Mouse (Mus musculus) spleen, adult 2 months (tissue): Measurements from ENCODE around the gene Spsb1. TPM values are rescaled to one million over a fixed set of nuclear protein-coding genes. Genes with fewer than 3 reads are reported as not detected.

Source experiments
- DNase-seq, 2 experiments: peaks; one replicate each; pipeline versions ENCODE4 v3.0.0 to v3.0.0-alpha.2; 2012 to 2021; ENCODE audit warnings: low spot score in 2 of 2, low read depth in 1 of 2
- H3K27ac ChIP-seq: fragments of 200-500 bp; 2 replicates; pipeline ENCODE4 v1.5.1; 2012; ENCODE audit warnings: low read length, inconsistent platforms; ENCODE audit not compliant: insufficient read depth
- H3K27me3 ChIP-seq: fragments of 200-500 bp; 2 replicates; pipeline ENCODE4 v1.6.1; 2012; ENCODE audit warnings: mild to moderate bottlenecking, moderate library complexity, low read length, inconsistent platforms; ENCODE audit not compliant: control insufficient read depth, insufficient read depth
- H3K36me3 ChIP-seq: fragments of 200-500 bp; 2 replicates; pipeline ENCODE4 v1.6.1; 2012; ENCODE audit warnings: mild to moderate bottlenecking, low read length, inconsistent platforms; ENCODE audit not compliant: control insufficient read depth, insufficient read depth
- H3K4me1 ChIP-seq: fragments of 200-500 bp; 2 replicates; pipeline ENCODE4 v1.6.1; 2011; ENCODE audit warnings: inconsistent platforms; ENCODE audit not compliant: control insufficient read depth, insufficient read depth, insufficient read length
- H3K4me3 ChIP-seq: fragments of 200-500 bp; 2 replicates; pipeline ENCODE4 v1.5.1; 2011; ENCODE audit warnings: mild to moderate bottlenecking, inconsistent platforms; ENCODE audit not compliant: insufficient read depth, insufficient read length; ENCODE audit errors: extremely low read depth
- CTCF ChIP-seq: fragments of 200-500 bp; IDR thresholded peaks from 2 replicates; pipeline ENCODE4 v1.5.1; 2011; ENCODE audit warnings: mild to moderate bottlenecking, inconsistent platforms; ENCODE audit not compliant: insufficient read depth, insufficient read length, insufficient replicate concordance; ENCODE audit errors: extremely low read depth
- POLR2A ChIP-seq: fragments of 200-500 bp; IDR thresholded peaks from 2 replicates; pipeline ENCODE4 v1.6.1; 2011; ENCODE audit warnings: low read depth, low read length, inconsistent platforms
- WGBS: fragments of 180-500 bp; shearing (Covaris S2); methylation state at CpG from one replicate; pipeline ENCODE4 v1.1.7; 2018; 5-methylcytosine and 5-hydroxymethylcytosine counted together
- polyA plus RNA-seq: library from polyadenylated mRNA; depleted of rRNA; stranded (reverse); fragments of >200 nt; gene quantifications from 2 replicates; pipeline ENCODE4 v1.2.3, GENCODE M21; 2012

Spsb1 gene
- polyA plus RNA-seq, 1 experiment = 5.9 TPM

DNA sequence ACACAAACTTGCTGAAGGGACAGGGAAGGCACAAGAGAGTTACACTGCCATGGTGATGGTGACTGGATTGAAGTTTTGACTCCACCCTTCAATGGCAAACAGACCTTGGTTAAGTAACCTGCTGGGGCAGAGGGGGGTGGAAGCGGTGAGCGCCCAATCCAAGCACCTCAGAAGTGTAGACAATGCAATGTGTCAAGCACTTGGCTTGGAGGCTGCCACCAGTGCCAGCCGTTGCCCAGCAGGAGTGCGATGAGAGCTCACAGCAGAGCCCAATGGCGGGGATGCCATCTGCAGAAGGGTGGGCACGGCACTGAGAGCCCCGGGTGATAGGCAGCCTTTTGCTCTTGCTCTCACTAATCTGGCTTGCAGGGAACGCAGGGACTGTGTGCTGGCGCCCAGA is 2.6 kb downstream of the Spsb1 start:
- no peaks in the 10 kb centered on the region for H3K27me3 ChIP-seq
- H3K4me1 ChIP-seq = no peaks in the 10 kb centered on the region; the same call in none of the 2 replicates
- TF ChIP-seq CTCF (no peak), POLR2A (no peak)
- H3K27ac ChIP-seq = no peak overlapping the region
- H3K4me3 ChIP-seq = no peak overlapping the region
- WGBS = 92% methylated on average over 9 of the region's 9 CpGs
- DNase-seq = no peak
- no peaks in the 10 kb centered on the region for H3K36me3 ChIP-seq

DNA sequence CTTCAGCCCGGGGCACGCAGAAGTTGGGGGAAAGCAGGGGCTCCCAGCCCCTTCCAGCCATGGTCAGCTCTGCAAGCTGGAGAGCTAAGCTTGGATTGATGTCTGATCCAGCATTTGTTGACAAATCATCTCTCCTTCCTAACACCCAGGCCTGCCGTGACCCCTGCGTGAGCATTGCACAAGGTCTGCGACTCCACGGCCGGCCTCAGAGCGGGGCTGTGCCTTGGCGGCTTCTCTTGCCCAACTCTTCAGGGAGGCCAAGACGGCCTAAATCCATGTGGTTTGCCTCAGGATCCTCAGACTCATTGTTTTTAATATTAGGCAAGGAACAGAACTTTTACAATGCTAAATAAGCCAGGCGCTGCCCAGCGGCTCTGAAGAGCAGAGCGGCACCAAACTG is 3.6 kb downstream of the Spsb1 start:
- H3K36me3 ChIP-seq = no peaks in the 10 kb centered on the region
- TF ChIP-seq POLR2A = no peak
- no peak for TF ChIP-seq CTCF
- H3K27me3 ChIP-seq = no peaks in the 10 kb centered on the region
- no peaks in the 10 kb centered on the region; the same call in none of the 2 replicates for H3K4me1 ChIP-seq
- no peak overlapping the region for H3K4me3 ChIP-seq
- WGBS = 93% methylated on average over 13 of the region's 13 CpGs
- no peak for DNase-seq
- H3K27ac ChIP-seq = no peak overlapping the region

DNA sequence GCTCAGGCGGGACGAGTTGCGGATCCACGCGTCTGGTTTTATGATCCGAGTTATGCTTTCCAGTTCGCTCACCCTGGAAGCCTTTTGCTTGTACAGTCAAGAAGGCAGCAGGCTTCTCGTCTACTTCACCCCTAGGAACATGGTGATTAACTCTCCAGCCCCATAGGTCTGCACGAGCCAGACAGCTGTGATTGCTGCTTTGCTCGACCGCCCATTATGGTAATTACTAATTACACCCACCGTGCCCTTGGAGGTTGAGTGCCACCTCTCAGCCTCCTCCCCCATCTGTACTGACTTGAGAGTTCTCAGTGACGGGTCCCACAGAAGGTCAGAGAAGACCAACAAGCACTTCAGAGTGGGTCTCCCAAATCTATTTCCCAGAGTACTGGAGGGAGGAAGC is 5.2 kb downstream of the Spsb1 start:
- no peak overlapping the region for H3K4me3 ChIP-seq
- no peak for TF ChIP-seq POLR2A
- no peak for TF ChIP-seq CTCF
- H3K4me1 ChIP-seq = no peaks in the 10 kb centered on the region; the same call in none of the 2 replicates
- no peaks in the 10 kb centered on the region for H3K27me3 ChIP-seq
- 83% methylated on average over 13 of the region's 13 CpGs for WGBS
- DNase-seq = no peak
- H3K27ac ChIP-seq = no peak overlapping the region
- no peaks in the 10 kb centered on the region for H3K36me3 ChIP-seq

DNA sequence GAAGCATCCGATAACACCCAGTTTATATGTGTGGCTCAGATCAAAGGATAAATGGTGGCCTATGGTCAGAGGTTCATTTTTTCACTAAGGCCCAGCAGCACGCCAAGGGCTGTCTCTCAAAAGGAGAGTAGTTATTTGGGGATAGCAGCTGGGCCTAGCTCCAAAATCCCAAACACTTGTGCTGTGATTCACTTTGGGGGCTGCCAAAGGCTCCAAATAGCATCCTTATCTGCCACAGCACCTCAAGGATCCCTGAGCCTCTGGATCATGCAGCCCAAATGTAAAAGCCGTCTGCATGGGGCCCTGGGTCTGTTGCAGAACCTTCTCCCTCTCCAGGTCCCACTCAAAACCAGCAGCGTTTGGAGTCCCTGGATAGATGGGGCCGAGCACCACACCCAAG is 6.7 kb downstream of the Spsb1 start:
- no peak overlapping the region for H3K4me3 ChIP-seq
- 89% methylated on average over 5 of the region's 5 CpGs for WGBS
- no peak for DNase-seq
- no peaks in the 10 kb centered on the region for H3K36me3 ChIP-seq
- no peaks in the 10 kb centered on the region for H3K27me3 ChIP-seq
- TF ChIP-seq POLR2A (no peak), CTCF (no peak)
- no peak overlapping the region for H3K27ac ChIP-seq
- H3K4me1 ChIP-seq = no peaks in the 10 kb centered on the region

DNA sequence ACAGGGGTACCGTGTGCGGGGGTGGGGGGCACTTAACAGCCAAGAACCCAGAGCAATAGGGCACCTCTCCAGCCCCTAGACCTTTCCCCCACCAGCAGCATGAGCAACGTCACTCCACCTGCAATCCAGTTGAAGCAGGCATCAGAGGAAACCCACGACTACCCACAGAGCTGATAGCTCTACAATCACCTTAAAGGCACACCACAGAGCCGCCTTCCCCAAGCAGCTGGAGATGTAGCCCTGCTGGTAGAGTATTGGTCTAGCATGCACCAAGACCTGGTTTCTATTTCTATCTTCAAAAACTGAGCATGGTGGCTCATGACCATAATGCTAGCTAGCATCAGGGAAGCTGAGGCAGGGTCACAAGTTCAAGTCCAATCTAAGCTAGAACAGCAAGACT is 7.4 kb downstream of the Spsb1 start:
- H3K27me3 ChIP-seq = no peaks in the 10 kb centered on the region
- H3K27ac ChIP-seq = no peak overlapping the region
- H3K36me3 ChIP-seq = no peaks in the 10 kb centered on the region
- DNase-seq = no peak
- 57% methylated on average over 5 of the region's 5 CpGs for WGBS
- TF ChIP-seq CTCF (no peak), POLR2A (no peak)
- no peaks in the 10 kb centered on the region for H3K4me1 ChIP-seq
- no peak overlapping the region for H3K4me3 ChIP-seq

DNA sequence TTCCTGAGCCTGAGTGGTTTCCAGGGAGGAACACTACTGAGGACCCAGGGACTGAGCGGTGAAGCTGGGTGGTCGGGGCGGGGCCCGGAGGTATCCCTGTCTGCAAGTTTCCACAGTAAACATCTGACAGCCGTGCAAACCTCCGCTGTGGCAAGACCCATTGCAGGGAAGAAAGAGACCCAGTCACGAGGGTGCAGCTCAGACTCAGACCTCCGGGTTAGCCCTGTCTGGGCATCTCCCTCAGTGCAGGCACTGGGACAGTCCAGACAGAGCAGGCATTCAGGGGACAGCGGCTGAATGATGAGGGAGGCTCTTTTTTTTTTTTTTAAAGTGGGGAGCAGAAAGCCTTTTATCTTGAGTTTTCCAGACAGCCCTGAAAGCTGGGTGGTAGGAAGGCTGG is 9.6 kb downstream of the Spsb1 start:
- Histone ChIP-seq H3K27ac (no peak overlapping the region), H3K27me3 (no peaks in the 10 kb centered on the region), H3K36me3 (no peaks in the 10 kb centered on the region), H3K4me1 (no peaks in the 10 kb centered on the region), H3K4me3 (no peak overlapping the region)
- WGBS = 80% methylated on average over 9 of the region's 9 CpGs
- no peak for TF ChIP-seq POLR2A
- DNase-seq = no peak

DNA sequence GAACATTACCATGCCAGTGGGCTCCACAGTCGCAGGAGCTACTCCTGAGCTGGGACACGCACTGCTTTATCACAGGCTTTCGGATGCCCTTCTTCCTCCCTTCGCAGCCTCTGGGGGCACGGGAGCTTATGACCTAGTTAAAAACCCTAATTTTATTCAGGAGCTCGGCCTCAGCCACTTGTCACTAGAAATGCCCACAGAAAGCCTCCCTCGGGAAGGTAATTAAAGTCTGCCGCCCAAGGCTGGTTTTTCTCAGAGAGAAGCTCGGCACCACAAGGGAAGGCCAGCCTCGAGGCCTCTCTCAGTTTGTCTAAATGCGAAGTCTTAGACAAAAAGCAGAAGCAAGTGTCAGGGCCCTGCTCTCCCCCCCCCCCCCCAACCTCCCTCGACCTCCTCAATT is 10.6 kb downstream of the Spsb1 start:
- Histone ChIP-seq H3K4me3 (no peak overlapping the region), H3K27me3 (no peaks in the 10 kb centered on the region), H3K36me3 (no peaks in the 10 kb centered on the region), H3K4me1 (no peaks in the 10 kb centered on the region), H3K27ac (no peak overlapping the region)
- 42% methylated on average over 12 of the region's 12 CpGs for WGBS
- TF ChIP-seq POLR2A (no peak), CTCF (no peak)
- DNase-seq = no peak
